Mouse (Mus musculus) forelimb bud, embryonic 11.5 days (tissue): Measurements from ENCODE around the gene Zfp583.
"Not testable (repeated sequence)": the region's sequence is repeated elsewhere in the genome, so short reads cannot be mapped to it uniquely, and the experiment has no call there.

Experiments
- DNase-seq: peaks from one replicate; pipeline ENCODE4 v3.0.0-alpha.2; 2012; ENCODE audit warnings: low read depth, low spot score

Gene Zfp583

DNA sequence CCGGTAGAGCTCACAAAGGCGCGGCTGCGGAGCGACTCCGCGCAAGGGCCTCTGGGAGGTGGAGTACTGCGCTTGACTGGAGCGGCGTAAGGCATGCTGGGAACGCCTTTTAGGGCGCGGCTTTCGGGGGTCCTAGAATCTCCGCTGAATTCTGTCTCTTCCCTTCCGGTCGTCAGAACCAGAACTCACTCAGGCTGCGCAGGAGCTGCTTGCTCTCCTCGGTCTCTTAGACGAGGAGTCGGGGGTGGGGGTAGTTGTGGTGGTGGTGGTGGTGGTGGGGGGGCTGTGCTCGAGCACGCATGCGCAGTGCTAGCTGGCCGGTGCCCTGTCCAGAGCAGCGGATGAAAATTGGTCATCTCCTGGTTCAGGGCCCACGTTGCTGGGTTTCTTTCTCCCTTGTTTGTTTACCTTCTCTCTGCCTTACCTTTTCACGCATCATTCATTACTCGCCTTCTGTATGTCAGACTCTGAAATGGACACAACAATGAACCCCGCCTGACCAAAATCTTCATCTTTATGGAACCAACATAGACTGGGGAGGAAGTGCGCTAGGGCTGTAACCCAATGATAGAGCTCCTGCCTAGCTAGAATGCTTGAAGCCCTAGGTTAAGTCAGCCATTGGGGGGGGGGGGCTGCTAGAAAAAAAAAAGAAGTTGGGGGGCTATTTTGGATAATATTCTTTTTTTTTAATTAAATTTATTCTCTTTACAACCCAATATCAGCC lies at the start of gene Zfp583:
Zfp583 (minus strand) TSS at position 53 of the 724 bp plus-strand sequence.
- peak; percentile 88 for DNase-seq

DNA sequence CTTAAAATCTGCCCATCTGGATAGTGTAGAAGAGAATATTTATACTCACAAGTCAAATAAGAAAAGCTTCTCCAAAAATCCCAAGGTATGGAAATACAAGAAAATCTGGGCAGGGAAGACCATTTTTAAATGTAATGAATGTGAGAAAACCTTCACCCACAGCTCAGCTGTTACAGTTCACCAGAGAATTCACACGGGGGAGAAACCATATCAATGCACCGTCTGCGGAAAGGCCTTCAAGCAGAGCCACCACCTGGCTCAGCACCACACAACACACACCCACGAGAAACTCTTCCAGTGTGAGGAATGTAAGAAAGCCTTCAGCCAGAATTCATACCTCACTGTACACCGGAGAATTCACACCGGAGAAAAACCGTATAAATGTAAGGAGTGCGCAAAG lies 47.4 kb upstream of the Zfp583 start:
- DNase-seq = no peak

DNA sequence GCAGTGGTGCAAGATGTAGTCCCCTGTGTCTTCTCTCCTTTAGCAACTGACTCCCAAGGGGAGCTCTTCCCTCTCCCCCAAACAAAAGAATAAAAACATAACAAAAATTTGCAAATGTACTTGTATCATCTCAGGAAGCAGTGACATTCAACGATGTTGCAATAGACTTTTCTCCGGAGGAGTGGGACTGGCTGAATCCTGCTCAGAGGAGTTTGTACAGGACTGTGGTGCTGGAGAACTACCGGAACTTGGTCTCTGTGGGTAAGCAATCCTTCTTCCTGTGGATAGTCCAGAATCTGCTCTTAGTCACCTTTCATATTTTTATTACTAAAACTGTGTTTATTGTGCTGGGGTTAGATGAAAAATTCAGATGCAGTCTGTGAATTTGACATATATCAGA lies 41.9 kb upstream of the Zfp583 start:
- DNase-seq = no peak

DNA sequence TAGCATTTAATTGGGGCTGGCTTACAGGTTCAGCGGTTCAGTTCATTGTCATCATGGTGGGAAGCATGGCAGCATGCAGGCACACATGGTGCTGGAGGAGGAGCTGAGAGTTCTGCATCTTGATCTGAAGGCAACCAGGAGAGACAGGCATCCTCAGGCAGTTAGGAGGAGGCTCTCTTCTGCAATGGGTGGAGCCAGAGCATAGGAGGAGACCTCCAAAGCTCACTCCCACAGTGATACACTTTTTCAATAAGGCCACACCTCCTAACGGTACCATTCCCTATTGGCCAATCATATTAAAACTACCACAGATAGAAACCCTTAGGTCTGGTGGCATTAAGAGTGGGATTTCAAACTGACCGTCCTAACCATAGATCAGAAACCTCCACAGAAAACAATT lies 38.4 kb upstream of the Zfp583 start:
- no peak for DNase-seq

DNA sequence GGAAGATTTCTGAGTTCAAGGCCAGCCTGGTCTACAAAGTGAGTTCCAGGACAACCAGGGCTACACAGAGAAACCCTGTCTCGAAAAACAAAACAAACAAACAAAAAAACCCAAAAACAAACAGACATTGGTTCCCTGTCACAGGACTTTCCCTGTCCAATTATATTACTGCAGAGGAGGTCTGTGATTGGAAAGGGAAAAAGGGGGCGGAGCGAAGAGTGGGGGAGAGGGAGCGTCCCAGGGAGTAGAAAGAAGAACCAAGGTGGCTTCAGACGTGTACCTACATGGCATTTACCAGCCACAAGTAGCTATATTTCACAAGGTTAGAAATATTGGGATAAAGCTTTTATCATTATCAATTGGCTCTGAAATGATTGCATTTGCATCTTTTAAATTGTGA lies 37.1 kb upstream of the Zfp583 start:
- DNase-seq = not testable (repeated sequence)

DNA sequence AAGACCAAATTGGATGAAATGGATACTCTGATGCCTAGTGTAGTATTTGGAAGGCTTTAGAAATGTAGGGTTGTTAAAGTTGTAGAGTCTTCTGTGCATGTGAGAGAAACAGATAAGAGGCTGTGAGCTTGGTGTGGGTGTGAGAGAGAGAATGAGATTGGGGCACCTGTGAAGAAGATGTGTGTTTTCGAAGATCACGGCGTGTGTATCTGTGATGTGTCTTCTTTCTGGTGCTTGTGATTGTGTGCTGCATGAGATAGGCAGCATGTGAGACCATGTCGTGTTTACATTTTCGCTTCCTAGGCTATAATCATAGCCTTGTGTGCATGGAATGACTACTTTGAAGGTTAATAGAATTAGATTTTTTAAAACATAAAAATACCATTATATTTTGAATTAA lies 36.1 kb upstream of the Zfp583 start:
- DNase-seq = no peak

DNA sequence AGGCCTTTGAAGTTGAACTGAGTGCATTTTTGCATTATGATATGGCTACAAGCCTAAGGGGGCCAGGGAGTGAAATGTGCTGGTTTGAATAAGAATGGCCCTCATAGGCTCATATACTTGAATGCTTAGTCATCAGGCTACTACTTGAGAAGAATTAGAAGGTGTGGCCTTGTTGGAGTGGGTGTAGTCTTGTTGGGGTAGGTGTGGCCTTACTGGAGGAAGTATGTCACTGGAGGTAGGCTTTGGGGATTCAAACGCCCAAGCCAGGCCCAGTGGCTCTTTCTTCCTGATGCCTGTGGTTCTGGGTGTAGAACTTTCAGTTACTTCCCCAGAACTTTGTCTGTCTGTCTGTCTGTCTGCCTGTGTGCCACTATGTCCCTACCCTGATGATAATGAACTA lies 33.7 kb upstream of the Zfp583 start:
- DNase-seq = no peak

DNA sequence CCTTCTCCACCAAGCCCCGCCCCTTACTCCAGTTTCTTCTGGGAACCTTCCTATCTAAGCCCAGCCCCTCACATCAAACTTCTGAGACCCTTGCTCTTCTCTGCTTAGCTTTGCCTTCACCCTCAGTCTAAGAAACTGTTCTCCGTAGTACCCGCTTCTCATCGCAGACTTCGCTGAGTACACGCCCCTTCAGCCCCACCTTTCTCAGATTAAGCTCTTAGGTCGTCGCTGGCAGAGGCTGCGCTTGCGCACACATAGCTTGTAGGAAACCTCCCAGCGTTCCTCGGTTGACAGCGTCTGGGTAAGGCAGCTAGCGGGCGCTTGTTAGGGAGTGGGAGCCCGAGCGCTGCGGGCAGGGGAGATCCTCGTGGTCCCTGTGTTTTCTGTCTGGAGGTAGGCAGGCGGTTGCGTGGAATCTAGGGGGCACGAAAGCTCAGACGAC lies 32.0 kb upstream of the Zfp583 start, which contains the start of gene Zfp78:
Zfp78 (plus strand) TSS at position 234 of the 442 bp plus-strand sequence.
- peak; percentile 92 for DNase-seq

DNA sequence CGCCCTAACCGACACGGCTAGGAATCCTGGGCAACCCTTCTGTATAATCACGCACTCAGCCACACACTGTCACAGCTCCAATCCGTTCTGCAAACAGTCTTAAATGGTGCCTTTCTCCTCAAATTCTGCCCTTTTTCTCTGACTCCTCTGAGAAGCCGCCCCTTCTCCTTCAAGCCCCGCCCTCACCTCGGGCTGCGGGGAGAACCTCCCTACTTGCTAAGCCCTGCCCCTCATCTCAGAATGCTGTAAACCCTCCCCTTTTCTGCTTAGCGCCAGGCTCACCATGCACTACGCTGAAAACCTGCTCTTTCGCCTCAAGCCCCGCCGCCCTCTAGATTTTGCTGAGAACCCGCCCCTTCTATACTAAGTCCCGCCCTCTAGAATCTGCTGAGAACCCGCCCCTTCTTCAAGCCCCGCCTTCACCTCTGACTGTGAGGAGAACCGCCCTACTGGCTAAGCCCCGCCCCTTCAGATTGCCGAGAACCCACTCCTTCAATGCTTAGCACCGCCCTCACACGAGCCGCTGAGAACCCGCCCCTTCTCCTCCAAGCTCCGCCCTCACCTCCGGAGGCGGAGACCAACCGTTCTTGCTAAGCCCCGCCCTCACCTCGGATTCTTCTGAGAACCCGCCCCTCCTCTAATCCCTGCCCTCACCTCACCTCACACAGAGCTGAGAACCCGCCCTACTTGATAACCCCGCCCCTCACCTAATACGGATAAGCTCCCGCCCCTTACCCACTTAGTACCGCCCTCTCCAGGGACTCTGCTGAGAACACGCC lies 31.4 kb upstream of the Zfp583 start:
- DNase-seq = peak; percentile 97

DNA sequence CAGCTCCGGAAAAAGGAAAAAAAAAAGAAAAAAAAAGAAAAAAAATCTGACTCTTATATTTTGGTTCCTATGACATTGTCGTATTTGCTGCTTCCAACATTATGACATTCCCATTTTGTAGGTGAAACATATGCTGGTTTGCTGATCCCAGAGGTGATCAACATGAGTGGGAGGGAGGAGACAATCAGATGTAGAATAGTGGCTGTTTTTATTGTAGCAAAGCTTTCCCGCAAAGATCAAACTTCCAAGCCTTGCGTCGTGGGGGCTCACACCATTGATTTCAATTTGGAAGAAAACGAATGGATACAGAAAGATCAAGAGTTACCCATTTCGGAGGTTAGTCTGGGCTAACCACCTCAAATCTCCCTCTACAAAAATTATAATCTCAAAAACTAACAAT lies 30.7 kb upstream of the Zfp583 start:
- no peak for DNase-seq

DNA sequence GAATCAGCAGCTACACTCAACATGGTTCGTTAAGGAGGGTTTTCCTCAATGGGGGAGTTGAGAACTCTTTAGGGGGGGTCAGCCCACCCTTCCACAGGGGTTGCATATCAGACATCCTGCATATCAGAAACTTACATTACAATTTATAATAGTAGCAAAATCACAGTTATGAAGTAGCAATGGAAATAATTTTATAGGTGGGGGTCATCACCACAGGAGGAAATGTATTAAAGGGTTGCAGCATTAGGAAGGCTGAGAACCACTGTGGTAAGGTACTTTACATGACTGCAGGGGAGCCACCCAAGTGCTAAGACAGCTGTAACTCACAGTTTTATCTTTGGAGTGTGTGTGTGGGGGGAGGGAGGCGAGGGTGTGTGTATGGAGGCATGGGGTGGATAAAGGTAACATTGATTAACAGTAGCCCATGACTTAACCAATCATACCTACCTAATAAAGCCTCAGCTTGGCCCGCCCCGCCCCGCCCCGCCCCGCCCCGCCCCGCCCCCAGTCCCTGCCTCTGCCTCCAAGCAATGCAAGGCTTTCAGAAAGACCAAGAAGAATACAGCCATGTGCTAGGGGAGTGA lies 29.5 kb upstream of the Zfp583 start:
- no peak for DNase-seq

DNA sequence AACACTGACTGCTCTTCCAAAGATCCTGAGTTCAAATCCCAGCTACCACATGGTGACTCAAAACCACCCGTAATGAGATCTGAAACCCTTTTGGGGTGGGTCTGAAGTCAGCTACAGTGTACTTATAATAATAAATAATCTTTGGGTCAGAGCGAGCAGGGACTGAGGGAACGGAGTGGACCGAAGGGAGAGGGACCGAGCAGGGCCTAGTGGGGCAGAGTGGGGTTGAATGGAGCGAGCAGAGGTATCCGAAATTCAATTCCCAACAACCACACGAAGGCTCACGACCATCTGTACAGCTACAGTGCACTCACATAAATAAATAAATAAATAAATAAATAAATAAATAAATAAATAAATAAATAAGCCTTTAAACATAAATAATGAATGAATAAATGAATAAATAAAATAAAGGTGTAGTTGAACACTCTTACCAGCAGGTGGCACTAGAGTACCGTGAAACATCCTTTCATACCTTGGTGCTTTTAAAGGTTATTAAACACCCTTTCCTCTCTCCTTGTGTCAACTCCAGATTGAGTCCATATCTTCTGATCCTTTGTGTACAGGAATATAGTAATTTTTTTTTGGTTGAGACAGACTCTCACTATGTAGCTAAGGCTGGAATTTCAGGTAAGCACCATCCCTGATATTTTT lies 28.0 kb upstream of the Zfp583 start:
- peak; percentile 86 for DNase-seq

DNA sequence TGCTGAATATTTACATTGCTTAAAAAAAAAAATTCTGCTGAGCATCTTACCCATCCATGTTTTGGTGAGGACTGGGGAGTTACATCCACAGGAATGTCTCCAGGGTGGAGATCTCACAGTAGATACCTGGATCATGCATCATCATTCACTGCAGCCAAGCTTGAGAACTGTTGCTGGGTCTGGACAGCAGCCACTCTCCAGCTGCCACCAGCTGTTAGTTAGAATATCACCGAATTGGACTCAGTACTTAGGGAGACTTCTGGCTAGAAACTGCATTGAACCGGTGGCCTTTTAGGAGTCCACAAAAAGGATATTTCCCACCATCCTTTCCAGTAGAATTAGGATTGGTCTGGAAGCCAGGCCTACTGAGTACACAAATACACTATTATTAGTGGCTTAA lies 27.0 kb upstream of the Zfp583 start:
- DNase-seq = no peak

DNA sequence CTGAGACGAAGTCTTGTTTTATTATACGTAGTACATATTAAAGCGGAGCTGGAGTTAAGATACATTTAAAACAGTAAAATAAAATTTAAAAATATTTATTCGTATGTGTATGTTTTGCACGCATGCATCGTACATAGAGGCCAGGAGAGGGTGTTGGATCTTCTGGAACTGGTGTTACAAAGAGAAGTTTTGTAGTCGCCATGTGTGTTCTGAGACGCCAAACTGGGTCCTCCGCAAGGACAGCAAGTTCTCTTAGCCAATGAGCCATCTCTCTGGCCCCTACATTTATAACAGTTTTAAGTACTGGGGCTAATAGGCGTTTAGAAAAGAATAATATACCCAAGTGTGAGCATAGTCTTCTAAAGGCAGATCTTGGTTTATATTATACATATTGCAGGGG lies 13.0 kb upstream of the Zfp583 start:
- DNase-seq = no peak

DNA sequence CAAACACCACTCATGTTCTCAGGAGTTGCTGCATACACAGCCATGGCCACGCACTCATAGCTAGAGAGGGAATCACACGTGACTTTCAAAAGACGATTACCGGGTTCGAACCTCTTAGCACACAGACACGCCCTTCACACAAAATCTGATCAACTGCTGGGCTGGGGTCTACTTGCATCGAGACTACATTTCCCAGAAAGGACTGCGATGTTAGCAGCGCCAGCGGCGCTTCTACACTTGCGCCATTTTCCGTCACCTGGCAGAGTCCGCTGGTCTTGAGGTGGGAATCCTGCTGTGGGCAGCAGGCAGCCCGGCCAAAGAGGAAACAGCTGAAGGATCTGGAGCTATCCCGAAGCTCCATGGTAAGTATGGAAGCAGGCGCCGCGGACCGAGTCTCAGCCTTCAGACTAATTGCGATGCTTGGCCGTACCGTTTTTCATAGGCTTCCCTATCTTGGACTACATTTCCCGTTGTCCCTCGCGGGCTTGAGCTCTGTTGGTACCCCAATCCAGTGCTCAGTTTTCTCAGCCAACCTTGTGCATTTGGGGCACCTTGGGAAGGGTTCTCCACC lies 12.5 kb upstream of the Zfp583 start, which contains the start of gene Gm3854:
Gm3854 (plus strand) TSS at position 259 of the 571 bp plus-strand sequence.
- DNase-seq = peak; percentile 86

DNA sequence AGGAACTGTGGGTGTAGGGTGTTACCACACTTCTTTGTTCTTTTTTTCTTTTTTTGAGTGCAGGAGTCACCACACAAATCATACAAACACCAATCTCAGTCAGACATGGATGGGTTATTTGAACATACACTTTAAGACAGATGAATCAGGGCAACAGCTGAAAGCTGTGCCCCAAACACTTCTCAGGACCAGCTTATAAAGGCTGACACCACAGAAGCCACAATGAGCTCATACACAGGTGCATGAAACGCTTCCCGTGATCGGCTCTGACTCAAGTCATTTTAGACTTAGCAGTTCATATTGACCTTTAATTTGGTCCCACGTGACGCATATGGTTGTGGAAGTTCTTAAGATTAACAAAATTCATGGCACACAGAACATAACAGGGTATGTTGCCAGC lies 8.8 kb upstream of the Zfp583 start:
- no peak for DNase-seq

DNA sequence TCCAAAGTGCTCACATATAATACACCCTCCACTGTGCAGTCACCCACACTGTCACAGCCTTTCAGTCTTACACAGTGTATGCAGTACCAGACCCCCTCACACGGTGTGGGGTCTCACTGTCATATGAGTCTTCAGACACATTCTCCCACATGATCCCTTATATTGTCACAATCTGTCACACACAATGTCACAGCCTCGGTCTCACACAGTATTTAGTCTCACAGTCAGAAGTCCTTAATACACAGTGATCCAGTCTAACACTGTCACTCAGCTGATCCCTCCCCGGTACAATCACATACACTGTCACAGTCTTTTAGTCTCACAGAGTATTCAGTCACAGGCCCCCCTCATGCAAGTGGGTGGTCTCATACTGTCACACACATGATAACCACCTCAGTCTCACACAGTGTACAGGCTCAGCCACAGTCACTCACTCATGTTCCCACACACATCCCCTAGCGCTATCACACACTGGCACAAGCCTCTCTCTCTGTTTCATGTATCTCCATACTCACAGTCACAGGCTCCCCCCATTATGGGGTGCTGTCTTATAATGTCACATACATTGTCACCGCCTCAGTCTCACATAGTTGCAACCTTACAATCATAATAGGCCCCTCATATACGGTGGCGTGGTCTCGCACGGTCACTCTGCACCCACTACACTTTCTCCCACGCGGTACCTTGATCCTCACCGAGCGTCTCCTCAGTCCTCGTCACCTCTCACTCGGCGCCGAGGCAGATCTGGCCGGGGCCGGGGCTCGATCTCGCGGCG lies 440 bp downstream of the Zfp583 start:
- peak; percentile 4 for DNase-seq

DNA sequence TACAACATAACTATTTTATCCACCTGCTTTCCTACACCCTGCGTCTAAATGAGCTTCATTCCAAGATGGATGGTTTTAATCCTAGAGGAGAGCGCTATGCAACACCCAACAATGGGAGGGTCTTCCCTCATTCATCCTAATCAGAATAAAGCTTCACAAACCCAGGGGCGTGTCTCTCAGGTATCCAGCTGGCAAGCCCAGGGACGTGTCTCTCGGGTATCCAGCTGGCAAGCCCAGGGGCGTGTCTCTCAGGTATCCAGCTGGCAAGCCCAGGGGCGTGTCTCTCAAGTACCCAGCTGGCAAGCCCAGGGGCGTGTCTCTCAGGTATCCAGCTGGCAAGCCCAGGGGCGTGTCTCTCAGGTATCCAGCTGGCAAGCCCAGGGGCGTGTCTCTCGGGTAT lies 30.3 kb downstream of the Zfp583 start:
- not testable (repeated sequence) for DNase-seq

DNA sequence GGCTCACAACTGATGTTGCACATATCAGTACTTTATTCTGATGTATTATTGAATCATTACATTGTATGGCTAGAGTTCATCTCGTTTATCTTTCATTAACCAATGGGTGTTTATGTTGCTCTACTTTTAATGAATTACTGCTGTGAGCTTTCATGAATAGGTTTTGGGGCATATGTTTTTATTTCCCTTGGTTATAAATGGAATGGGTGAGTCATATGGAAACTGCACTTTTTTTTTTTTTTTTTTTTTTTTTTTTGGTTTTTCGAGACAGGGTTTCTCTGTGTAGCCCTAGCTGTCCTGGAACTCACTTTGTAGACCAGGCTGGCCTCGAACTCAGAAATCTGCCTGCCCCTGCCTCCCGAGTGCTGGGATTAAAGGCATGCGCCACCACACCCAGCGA lies 40.0 kb downstream of the Zfp583 start:
- not testable (repeated sequence) for DNase-seq

DNA sequence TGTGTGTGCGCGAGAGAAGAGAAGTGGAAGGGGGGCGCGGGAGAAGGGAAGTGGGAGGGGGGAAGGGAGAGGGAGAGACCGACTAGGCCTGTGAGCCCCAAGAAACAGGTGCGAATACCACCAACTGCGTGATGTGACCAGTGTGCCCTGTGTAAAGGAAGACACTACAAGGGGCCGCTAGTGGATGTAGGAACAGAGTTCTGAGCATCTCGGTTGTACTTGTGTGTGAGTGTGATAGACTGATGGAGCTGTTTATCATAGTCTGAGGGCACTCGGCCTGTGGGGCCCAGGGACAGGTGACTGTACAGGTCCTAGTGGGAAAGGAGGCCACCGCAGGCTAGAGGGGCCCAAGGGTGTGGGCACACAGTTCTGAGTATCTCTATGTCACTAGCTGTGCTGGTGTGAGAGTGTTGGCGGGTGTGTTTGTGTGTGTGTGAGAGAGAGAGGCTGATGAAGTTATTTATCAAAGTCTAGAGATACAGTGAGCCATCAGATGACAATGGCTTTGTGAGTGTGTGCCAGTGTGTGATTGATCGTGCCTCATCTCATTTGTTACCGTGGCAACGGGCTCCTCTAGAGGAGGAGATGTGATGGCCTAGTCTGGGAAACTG lies 44.1 kb downstream of the Zfp583 start:
- no peak for DNase-seq
